In the genomic region with DNA sequence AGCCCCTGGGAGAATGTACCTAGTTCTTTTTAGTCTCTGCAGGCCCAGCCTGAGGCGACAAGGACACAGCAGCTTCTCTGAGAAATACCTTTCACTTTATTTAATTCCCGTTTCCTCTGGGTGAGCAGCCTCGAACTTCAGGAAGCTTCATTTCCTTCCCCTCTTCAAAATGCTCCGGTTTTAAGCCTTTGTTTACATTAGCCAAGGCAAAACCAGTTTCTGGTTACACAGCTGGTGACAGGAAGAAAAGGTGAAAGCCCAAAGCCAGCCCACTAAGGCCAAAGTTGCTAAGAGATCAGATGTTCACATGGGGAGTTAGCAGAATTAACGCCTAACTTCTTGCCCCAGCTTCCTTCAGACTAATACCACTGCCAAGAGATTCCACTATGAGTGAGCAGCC, we compare ENCODE assay signal across 8 mouse cellular contexts.
DNase-seq lines count a peak whose midpoint lies in the region; ATAC-seq and TF ChIP-seq lines count a peak whose summit lies in the region.
"Had no signal": no experiment of that assay in that cellular context is flagged by ENCODE, and none has a peak within 500 bp of the region (broad histone marks: within the 10 kb centered on the region; RNA-seq: fewer than 3 reads in every experiment).

No protein-coding gene starts in this region.

- H3K27ac ChIP-seq in heart, postnatal 0 days (ENCODE audit: low read depth), result peak overlapping the region; percentile 67
- peak overlapping the region; percentile 1; the same call in 1 of the 2 replicates for H3K27ac ChIP-seq in liver, postnatal 0 days (ENCODE audit: low read depth)
- H3K27ac ChIP-seq: hindbrain, embryonic 15.5 days had no signal

- H3K36me3 ChIP-seq in E14TG2a.4 (ENCODE audit: insufficient read depth, low read length), result no peaks in the 10 kb centered on the region
- H3K36me3 ChIP-seq in heart, postnatal 0 days (replicated peaks; ENCODE audit: control insufficient read depth, insufficient read depth, low read length), result no peaks in the 10 kb centered on the region
- no peaks in the 10 kb centered on the region for H3K36me3 ChIP-seq in liver, postnatal 0 days (replicated peaks; ENCODE audit: insufficient read depth, low read length)
- H3K36me3 ChIP-seq: hindbrain, embryonic 15.5 days had no signal

- ATAC-seq in heart, postnatal 0 days (ENCODE audit: insufficient read depth, low read depth), result peak; percentile 36; the same call in 1 of the 2 replicates
- ATAC-seq in liver, postnatal 0 days, result no peak

- H3K4me1 ChIP-seq in E14TG2a.4 (replicated peaks; ENCODE audit: low read depth, low read length), result peaks cover 37% of the 10 kb centered on the region
- H3K4me1 ChIP-seq in heart, postnatal 0 days (ENCODE audit: control insufficient read depth, insufficient read depth), result 0 out of 2 replicates have a peak, but pooled peaks cover 7% of the 10 kb centered on the region
- H3K4me1 ChIP-seq in liver, postnatal 0 days (ENCODE audit: insufficient read depth), result peaks cover 8% of the 10 kb centered on the region
- H3K4me1 ChIP-seq: hindbrain, embryonic 15.5 days had no signal

- H3K9ac ChIP-seq in heart, postnatal 0 days (replicated peaks; ENCODE audit: low read depth, low read length), result no peak overlapping the region
- 0 out of 2 replicates have a peak overlapping the region, but pooled peaks have one; percentile 1 for H3K9ac ChIP-seq in liver, postnatal 0 days (replicated peaks)
- H3K9ac ChIP-seq: hindbrain, embryonic 15.5 days had no signal

- H3K9me3 ChIP-seq in E14TG2a.4 (ENCODE audit: low read length), result no peaks in the 10 kb centered on the region
- no peaks in the 10 kb centered on the region for H3K9me3 ChIP-seq in heart, postnatal 0 days (replicated peaks; ENCODE audit: control insufficient read depth, low read length)
- H3K9me3 ChIP-seq in liver, postnatal 0 days (ENCODE audit: low read length), result no peaks in the 10 kb centered on the region
- H3K9me3 ChIP-seq: hindbrain, embryonic 15.5 days had no signal

- H3K27me3 ChIP-seq in E14TG2a.4 (ENCODE audit: insufficient read depth, low read length), result no peaks in the 10 kb centered on the region
- H3K27me3 ChIP-seq in heart, postnatal 0 days (ENCODE audit: control insufficient read depth, insufficient read depth, low read length), result no peaks in the 10 kb centered on the region
- no peaks in the 10 kb centered on the region for H3K27me3 ChIP-seq in liver, postnatal 0 days (ENCODE audit: insufficient read depth, low read length)
- H3K27me3 ChIP-seq: hindbrain, embryonic 15.5 days had no signal

- DNase-seq in R1 (ENCODE audit: low read depth, low spot score), result peak; percentile 81
- peak; percentile 13 for DNase-seq in heart, postnatal 0 days (ENCODE audit: low spot score)
- no peak for DNase-seq in liver, postnatal 0 days
- DNase-seq in cerebellum, postnatal 36 days, result no peak
- no peak for DNase-seq in testis, postnatal 14 days (ENCODE audit: low spot score)
- DNase-seq in right cerebral cortex, postnatal 25 days, result no peak

- TF ChIP-seq EP300 in heart, postnatal 0 days (IDR thresholded peaks at IDR 0.05; ENCODE audit: low read depth), result no peak
- TF ChIP-seq EP300 in liver, postnatal 0 days (IDR thresholded peaks at IDR 0.05; ENCODE audit: low read depth), result no peak

- WGBS in heart, postnatal 0 days, result 19% methylated on average over 5 of the region's 5 CpGs
- WGBS in liver, postnatal 0 days (ENCODE audit: insufficient replicate concordance), result 5% methylated on average over 5 of the region's 5 CpGs

- peak overlapping the region; percentile 24 for H3K4me3 ChIP-seq in E14TG2a.4 (replicated peaks; ENCODE audit: low read length)
- no peak overlapping the region for H3K4me3 ChIP-seq in heart, postnatal 0 days (ENCODE audit: low read depth, low read length)
- H3K4me3 ChIP-seq in liver, postnatal 0 days (ENCODE audit: low read depth, low read length), result no peak overlapping the region
- H3K4me3 ChIP-seq: hindbrain, embryonic 15.5 days had no signal

- peak overlapping the region; percentile 10; the same call in 1 of the 2 replicates for H3K4me2 ChIP-seq in heart, postnatal 0 days (ENCODE audit: low read depth, low read length)
- H3K4me2 ChIP-seq in liver, postnatal 0 days (ENCODE audit: low read depth, low read length), result no peak overlapping the region; the same call in 1 of the 2 replicates
- H3K4me2 ChIP-seq: hindbrain, embryonic 15.5 days had no signal

- TF ChIP-seq CTCF in E14TG2a.4 (conservative IDR thresholded peaks at IDR 0.05; ENCODE audit: low read length), result no peak
- TF ChIP-seq CTCF in heart, postnatal 0 days (IDR thresholded peaks at IDR 0.05; ENCODE audit: low read depth), result no peak
- no peak for TF ChIP-seq CTCF in liver, postnatal 0 days (IDR thresholded peaks at IDR 0.05; ENCODE audit: low read depth)

Comparison
In these comparisons a context has a peak if more than half of its experiments do, and no peak if none do; other contexts are left out.
1. DNase-seq: peak in R1 (single experiment) and heart, postnatal 0 days (single experiment); none in liver, postnatal 0 days (single experiment), cerebellum, postnatal 36 days (0 of 2), testis, postnatal 14 days (single experiment) and right cerebral cortex, postnatal 25 days (single experiment).